Mouse (Mus musculus) gastrocnemius, postnatal 4 days (tissue): Measurements from ENCODE around the gene Olfr1215. TPM values are rescaled to one million over a fixed set of nuclear protein-coding genes. Genes with fewer than 3 reads are reported as not detected.
"Not testable (repeated sequence)": the region's sequence is repeated elsewhere in the genome, so short reads cannot be mapped to it uniquely, and the experiment has no call there.

Source experiments
- DNase-seq, 2 experiments: peaks; one replicate each; pipeline ENCODE4 v3.0.0; 2021 to 2022; ENCODE audit warnings: low spot score in 2 of 2, mixed read lengths in 2 of 2
- long read RNA-seq, 2 experiments: library from polyadenylated mRNA; stranded (forward); transcript quantifications; one replicate each; pipeline ENCODE4 v2.0.0; 2021
- total RNA-seq, 2 experiments: library from RNA; stranded (reverse); gene quantifications; 2 replicates each; pipeline ENCODE4 v1.2.3; 2021

Gene Olfr1215
- not detected for total RNA-seq
- long read RNA-seq, experiment 1 = 0 reads
- long read RNA-seq, experiment 2 = 0 reads

DNA sequence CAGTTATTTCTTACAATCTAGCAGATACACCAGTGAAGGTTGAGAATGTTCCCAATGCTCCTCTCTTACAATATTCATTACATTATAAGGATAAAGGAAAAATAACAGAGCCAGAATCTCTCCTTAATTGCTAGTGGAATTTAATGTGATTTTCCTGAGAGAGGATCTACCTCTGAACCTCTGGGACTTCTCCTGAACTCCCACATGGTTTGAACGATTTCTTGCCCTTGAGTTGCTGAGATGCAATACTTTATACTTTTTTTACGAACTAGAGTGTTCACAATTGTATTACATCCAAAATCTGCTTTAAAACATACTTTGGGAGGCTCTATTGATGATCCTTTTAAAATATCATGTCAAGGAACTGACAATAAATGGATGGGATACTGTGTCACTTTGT lies at the start of gene Olfr1215:
Olfr1215 (minus strand) TSS at position 101 of the 400 bp plus-strand sequence.
- no peak for DNase-seq

DNA sequence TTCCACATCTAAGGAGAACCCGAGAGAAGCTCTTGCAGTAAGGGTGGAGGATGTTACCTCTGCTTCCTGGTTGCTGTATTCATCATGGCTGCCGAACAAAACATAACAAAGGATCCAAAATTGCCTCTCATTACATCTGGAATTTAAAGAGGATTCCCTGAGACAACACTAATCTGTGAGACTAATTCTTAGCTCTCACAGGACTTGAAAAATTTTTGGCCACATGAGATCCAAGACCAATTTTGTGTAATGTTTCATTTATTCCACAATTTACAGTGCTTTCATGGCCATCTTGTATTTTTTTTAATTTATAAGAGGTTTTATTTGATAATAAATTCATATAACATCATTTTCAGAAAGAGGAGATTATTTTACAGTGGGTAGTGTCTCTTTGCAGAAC lies 25.2 kb upstream of the Olfr1215 start, which contains the start of gene Olfr1217:
Olfr1217 (minus strand) TSS at position 101 of the 400 bp plus-strand sequence.
- DNase-seq = no peak

DNA sequence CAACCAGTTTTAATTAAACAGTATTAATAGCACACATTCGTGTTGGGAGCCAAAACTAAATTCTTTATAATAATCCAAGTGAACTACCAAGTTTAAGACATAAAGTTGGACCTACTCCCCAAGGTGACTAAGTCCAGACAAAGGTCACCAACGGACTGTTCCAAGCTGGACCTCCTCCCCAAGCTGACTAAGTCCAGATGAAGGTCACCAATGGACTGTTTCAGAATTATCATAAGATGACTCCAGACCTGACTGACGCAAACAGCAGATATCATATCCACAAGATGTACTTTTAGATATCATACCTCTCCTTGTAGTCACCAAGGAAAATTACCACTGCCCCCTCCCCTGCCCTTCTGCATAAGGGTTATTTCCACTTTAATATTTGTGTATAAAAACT lies 14.7 kb upstream of the Olfr1215 start:
- DNase-seq = not testable (repeated sequence)

DNA sequence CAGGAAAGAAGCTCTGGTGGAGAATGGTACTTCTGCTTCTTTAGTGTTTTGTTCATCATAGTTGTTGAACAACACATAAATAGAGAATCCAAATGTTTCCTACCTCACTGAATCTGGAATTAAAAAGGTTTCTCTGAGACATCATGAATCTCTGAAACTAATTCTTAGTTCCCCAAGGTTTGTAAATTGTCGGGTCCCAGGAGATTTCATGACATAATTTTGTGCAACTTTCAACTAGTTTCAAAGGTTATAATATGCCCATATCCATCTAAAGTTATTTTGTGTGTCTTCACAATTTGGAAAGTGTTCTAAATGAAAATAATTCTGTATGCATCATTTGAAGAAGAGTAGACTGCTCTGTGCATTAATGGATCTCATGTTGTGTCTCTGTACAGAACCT lies 11.5 kb upstream of the Olfr1215 start, which contains the start of gene Olfr1216:
Olfr1216 (minus strand) TSS at position 101 of the 400 bp plus-strand sequence.
- DNase-seq = no peak

DNA sequence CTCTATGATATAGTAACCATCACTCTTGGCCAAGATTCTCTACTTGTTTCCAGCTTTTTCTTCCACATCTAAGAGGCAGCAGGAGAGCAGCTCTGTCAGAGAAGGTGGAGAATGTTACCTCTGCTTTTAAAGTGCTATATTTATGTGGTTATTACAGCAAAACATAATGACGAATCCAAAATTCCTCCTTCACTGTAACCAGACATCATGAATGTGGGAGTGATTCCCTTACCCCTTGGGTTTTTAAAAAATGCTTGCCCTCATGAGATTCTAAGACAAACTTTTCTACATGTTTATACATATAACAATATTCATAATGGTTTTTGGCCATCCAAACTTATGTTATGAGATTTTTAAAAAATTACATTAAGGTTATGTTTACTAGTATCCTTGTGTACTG lies 14.2 kb downstream of the Olfr1215 start, which contains the start of gene Olfr1214:
Olfr1214 (minus strand) TSS at position 101 of the 400 bp plus-strand sequence.
- no peak for DNase-seq

DNA sequence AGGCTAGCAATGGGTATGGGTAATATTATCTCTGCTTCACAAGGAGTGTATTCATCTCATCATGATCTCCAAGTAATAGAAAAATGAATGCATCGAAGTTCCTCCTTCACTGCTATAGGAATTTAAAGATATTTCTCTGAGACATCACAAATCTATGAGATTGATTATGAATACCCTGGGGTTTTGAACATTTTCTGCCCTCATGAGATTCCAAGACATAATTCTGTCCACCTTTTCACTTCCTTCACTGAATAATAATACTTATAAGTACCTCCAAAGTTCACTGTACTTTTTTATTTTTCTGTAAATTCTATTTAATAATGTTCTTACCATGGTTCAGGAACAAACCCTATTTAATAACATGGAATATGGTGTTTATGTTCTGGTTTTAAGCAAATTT lies 26.6 kb downstream of the Olfr1215 start, which contains the start of gene Gm13762:
Gm13762 (minus strand) TSS at position 101 of the 400 bp plus-strand sequence.
- DNase-seq = no peak

DNA sequence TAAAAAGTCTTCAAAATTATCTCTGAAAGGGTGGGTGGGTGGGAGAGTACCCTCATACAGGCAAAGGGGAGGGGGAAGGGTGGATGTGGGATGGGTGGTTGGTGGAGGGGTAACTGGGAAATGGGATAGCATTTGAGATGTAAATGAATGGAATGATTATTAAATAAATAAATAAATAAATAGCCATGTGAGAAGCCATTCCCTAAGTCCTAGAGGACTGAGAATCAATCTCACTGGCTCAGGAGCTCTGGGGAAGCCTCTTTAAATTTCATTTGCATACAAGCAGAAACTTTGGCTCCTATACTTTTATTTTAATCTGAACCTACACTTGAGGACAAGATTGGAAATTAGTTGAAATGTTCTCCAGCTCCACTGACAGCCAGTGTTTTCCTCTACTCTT lies 53.1 kb downstream of the Olfr1215 start, which contains the start of gene Olfr1212:
Olfr1212 (plus strand) TSS at position 301 of the 400 bp plus-strand sequence.
- DNase-seq = no peak

Other genes with a start within 250 kb of the Olfr1215 start
- gene Olfr1199, start 246.5 kb downstream of the Olfr1215 start, total RNA-seq = not detected
- not detected for gene Olfr1200, start 236.5 kb downstream of the Olfr1215 start, total RNA-seq
- gene Olfr1201, start 213.9 kb downstream of the Olfr1215 start, total RNA-seq = not detected
- gene Olfr1202, start 192.5 kb downstream of the Olfr1215 start, total RNA-seq = under 1 TPM in 1 of 2 experiments, not detected in 1; 0.07 TPM
- not detected for gene Olfr1205, start 177.2 kb downstream of the Olfr1215 start, total RNA-seq
- gene Olfr1204, start 157.7 kb downstream of the Olfr1215 start, total RNA-seq = not detected
- gene Olfr1206, start 143.7 kb downstream of the Olfr1215 start, total RNA-seq = not detected
- gene Olfr1208, start 104.7 kb downstream of the Olfr1215 start, total RNA-seq = not detected
- gene Olfr1209, start 91.8 kb downstream of the Olfr1215 start, total RNA-seq = not detected
- gene Olfr1211, start 68.9 kb downstream of the Olfr1215 start, total RNA-seq = not detected
- gene Olfr1212, start 53.0 kb downstream of the Olfr1215 start, total RNA-seq = not detected
- gene Gm13762, start 26.7 kb downstream of the Olfr1215 start, total RNA-seq = not detected
- gene Olfr1214, start 14.3 kb downstream of the Olfr1215 start, total RNA-seq = not detected
- not detected for gene Olfr1216, start 11.4 kb upstream of the Olfr1215 start, total RNA-seq
- gene Olfr1217, start 25.1 kb upstream of the Olfr1215 start, total RNA-seq = not detected
- not detected for gene Olfr1218, start 54.2 kb upstream of the Olfr1215 start, total RNA-seq
- gene Olfr1219, start 76.5 kb upstream of the Olfr1215 start, total RNA-seq = not detected
- not detected for gene Olfr1220, start 99.9 kb upstream of the Olfr1215 start, total RNA-seq
- gene Olfr1221, start 110.3 kb upstream of the Olfr1215 start, total RNA-seq = not detected
- gene Olfr1222, start 126.1 kb upstream of the Olfr1215 start, total RNA-seq = not detected
- gene Olfr1223, start 144.6 kb upstream of the Olfr1215 start, total RNA-seq = not detected
- not detected for gene Olfr1224-ps1, start 157.1 kb upstream of the Olfr1215 start, total RNA-seq
- not detected for gene Olfr1225, start 167.7 kb upstream of the Olfr1215 start, total RNA-seq
- gene Olfr1226, start 193.1 kb upstream of the Olfr1215 start, total RNA-seq = not detected
- gene Olfr1228, start 247.1 kb upstream of the Olfr1215 start, total RNA-seq = not detected